Mouse (Mus musculus): ENCODE measurements at regions not wholly inside any gene's neighbourhood (a gene's known extent, or its start where the extent isn't known, plus 50 kb on each side); places are given as distances from the start of the nearest gene placed in this dataset.
"Not testable (repeated sequence)": the region's sequence is repeated elsewhere in the genome, so short reads cannot be mapped to it uniquely, and the experiment has no call there.

DNA sequence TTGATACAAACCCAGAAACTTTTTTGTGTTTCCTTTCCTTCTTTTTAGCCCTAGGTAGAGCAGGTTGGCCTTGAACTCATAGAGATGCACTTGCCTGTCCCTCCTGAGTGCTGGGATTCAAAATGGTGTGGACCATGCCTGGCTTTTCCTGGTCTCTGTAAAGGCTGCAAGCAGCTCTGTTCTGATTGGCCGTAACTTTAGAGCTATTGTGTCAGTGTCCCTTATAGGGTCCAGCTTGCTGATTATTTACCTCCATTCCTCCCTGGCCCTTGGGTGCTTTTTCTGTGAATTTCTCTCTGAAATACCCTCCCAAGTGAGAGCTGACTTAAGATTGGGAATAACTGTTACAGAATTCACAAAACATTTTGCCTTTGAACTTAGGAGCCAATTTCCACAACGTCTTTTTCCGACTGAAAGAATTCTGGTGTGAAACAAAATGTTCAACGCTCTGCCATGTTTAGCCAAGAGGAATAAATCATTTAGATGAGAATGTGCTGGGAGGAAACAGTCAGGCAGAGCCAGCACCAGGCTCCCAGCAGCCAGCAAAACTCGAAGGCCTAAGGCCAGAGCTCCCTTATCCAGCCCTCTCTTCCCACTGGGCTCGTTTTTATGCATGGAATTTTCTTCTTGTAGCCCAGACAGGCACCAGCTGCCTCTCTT lies 180.0 kb upstream of the Pkdcc start:
- in situ Hi-C loops (cut with MboI; ENCODE audit: unreplicated experiment in 2 of 2): loop anchor here in 1 of 2 experiments (25.0 kb wide), 2 partner anchors 702 to 1452 kb away; no protein-coding TSS in a partner anchor

DNA sequence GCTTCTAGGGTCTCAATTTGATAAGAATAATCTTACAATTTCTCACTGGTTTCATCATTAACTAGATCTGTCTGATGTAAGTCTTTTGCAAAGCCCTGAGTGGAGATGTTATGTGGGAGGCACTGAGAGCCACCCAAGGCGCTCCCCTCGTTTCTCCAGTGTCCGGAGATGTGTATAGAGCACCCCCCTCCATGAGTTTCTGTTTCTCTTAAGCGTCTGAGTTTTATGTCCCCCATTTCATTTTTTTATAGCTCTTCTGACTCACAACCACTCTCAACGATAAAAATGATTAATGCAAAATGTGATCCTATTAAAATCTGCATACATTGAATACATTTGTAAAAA lies 179.5 kb upstream of the Pkdcc start:
- in situ Hi-C loops (cut with MboI; ENCODE audit: unreplicated experiment in 2 of 2): loop anchor here in 1 of 2 experiments (25.0 kb wide), 2 partner anchors 702 to 1452 kb away; no protein-coding TSS in a partner anchor

DNA sequence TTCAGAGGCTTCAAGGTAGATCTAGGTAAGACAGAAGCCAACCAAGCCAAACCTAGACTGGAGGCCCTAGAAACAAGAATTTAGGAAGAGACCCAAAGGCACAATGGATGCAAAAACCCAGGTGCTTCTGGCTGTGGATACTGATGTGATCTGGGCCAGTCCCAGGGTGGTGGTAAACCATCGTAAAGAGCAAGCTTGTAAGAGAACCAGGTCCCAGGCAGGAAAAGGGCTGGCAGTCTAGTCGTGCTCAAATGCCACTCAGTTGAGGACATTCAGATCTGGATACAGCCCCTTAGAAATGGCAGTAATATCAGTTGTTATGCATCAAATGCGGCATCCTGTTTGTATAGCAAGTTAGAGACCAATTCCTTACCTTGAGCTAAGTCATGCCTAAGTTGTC lies 175.5 kb upstream of the Pkdcc start:
- in situ Hi-C loops (cut with MboI; ENCODE audit: unreplicated experiment in 2 of 2): loop anchor here in 1 of 2 experiments (25.0 kb wide), 2 partner anchors 698 to 1448 kb away; no protein-coding TSS in a partner anchor

DNA sequence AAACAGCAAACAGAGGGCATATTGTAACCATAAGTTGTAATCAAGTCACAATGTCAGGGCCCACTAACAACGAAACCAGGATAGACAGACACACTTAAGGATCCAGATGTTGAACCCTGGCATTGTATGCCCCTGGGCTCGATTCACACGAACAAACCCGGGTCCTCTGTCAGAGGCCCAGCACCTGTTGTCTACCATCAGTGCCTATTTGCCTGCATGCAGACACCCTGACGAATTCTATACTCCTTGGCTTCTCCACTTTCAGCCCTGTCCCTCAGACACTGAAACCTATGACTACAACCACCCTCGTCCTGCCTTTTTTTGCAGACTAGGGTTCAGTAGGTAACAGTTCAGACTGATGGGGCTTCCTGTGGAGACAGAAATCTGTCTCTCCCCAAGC lies 170.6 kb upstream of the Pkdcc start:
- in situ Hi-C loops (cut with MboI; ENCODE audit: unreplicated experiment in 2 of 2): loop anchor here in 1 of 2 experiments (25.0 kb wide), 2 partner anchors 693 to 1443 kb away; no protein-coding TSS in a partner anchor

DNA sequence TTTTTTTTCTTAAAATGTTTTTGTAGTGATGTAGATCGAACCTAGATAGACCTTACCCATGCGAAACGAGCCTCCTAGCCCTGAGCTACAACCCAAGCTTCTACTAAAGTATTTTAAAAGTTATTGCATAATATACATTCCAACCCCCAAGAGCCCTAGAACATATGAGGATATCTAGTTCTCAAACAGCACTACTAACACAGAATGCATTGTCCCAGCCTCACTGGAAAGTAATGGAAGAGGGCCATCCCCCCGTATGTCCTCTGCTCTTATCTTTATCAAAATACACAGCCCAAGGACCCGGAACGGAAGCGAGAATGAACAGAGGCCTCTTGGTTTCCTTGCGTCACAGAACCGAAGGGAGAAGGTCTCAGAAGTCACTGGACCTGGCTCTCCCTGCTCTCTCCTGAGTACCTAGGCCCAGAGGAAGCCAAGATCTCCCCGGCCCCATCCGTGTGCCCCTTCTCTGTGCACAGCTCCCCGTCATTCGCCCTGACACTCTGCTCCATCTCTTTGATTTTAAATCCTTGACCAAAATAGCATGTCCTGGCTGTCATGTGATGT lies 165.0 kb upstream of the Pkdcc start:
- in situ Hi-C loops (cut with MboI; ENCODE audit: unreplicated experiment in 2 of 2): loop anchor here in 1 of 2 experiments (25.0 kb wide), 2 partner anchors 687 to 1437 kb away; no protein-coding TSS in a partner anchor

DNA sequence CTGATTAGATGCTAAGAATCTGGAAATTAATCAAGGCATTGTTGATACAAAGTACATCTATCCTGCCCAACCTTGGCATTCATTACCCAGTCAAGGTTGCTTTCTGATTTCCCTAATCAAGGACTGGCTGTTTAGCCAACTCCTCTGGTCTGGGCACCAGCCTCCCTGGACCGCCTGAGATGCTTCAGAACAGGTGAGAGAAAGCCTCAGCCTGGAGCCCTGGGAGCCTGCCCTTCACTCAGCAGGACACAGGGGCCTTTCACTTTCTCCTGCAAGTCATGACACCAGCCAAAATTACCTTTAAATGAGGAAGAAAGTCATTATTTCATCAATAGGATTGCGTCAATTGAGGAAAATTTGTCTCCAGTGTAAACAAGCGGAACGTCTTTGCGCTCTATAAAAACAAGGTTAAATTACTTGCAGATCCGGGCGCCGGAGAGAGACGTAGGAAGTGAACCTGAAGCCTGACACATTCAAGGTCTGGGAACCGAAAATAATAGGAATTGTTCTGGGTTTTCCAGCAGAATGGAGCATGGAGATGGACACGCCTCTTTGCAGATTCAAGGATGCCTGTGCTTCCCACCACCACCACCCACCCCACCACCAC lies 164.4 kb upstream of the Pkdcc start:
- in situ Hi-C loops (cut with MboI; ENCODE audit: unreplicated experiment in 2 of 2): no loop called here

DNA sequence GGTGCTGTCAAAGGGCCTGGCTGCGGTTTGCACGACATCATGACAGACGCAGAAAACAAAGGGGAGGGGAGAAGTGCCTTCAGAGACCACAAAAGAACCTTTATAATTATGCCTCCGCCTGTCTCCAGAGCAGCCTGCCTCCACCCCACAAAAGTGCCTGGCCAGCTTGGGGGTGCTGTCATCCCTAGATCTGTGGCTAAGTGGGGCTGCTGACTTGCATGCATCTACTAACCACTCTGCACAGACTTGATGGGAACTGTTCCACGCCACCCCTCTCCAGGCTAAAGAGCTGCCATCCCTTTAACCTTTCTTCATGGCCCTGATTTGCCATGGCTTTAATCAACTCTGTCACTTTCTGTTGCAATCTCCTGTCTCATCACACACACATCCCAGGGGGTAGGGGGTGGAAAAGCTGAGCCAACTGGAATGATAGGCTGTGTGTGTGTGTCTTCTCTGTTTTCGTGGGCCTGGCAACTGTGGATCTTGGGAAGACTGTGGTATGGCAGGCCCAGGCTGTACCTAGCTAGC lies 162.4 kb upstream of the Pkdcc start:
- in situ Hi-C loops (cut with MboI; ENCODE audit: unreplicated experiment in 2 of 2): no loop called here

DNA sequence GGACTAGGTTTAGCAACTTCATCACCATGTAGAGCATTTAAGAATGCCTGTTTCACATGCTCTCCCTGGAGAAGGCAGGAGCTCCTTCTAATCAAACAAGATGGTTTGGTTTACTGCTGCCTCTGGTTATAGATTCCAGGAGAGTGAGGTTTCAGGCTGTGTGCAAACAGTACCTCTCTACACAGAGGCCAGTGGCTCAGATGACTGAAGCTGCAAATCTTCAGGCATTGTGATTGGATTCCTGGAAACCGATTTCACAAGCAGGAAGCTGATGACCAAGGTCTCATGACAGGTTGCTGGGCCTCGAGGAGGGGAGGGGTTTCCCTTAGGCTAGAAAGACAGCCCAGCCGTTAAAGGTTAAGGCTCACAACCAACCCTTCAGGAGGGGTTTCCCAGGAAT lies 157.3 kb upstream of the Pkdcc start:
- in situ Hi-C loops (cut with MboI; ENCODE audit: unreplicated experiment in 2 of 2): no loop called here

DNA sequence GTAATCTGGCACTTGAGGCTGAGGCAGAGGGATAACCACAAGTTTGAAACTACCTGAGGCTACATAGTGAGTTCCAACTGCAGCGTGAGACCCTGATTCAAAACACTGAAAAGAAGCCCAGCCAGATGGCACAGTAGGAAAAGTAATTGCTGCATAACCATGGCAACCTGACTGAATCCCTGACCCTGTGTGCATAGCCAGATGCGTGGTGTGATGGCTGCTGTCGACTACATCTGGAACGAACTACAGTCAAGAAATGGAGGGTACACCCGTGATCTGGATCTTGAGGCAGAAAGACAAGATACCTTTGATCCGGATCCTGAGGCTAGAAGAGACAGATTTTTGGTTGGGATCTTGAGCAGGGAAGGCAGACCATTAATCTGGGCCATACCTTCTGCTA lies 153.2 kb upstream of the Pkdcc start:
- in situ Hi-C loops (cut with MboI; ENCODE audit: unreplicated experiment in 2 of 2): no loop called here

DNA sequence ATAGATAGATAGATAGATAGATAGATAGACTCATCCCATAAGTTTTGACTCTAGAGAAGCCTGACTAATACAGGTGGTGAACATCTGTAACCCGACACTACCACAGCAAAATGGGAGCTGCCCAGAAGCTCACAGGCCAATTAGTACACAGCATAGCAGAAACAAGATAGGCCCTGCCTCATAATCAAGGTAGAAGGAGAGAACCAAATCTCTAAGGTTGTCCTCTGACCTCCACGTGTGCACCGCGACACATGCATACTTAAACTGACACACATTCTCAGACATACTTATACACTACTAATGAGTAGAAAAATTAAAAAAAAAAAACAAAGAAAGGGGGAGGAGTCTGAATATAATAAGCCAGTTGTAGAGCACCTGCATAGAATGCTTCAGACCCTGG lies 151.2 kb upstream of the Pkdcc start:
- in situ Hi-C loops (cut with MboI; ENCODE audit: unreplicated experiment in 2 of 2): no loop called here

DNA sequence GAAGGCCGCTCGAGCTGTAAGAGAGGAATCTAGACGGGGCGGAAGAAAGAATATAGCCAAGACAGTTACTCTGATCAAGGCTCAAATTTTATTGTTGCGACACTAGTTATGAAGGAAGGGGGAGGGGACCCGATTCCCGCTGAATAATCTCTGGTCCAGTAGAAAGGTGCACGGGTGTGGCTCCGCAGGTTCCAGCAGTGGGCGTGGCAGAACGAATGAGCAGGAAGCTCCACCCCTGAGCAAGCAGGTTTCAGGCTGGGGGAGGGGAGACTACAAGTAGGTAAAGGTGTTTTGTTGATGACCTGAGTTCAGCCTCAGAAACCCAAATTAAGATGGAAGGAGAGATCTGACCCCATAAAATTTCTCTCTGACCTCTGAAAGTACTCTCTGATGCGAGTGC lies 150.7 kb upstream of the Pkdcc start:
- in situ Hi-C loops (cut with MboI; ENCODE audit: unreplicated experiment in 2 of 2): not testable (repeated sequence)

DNA sequence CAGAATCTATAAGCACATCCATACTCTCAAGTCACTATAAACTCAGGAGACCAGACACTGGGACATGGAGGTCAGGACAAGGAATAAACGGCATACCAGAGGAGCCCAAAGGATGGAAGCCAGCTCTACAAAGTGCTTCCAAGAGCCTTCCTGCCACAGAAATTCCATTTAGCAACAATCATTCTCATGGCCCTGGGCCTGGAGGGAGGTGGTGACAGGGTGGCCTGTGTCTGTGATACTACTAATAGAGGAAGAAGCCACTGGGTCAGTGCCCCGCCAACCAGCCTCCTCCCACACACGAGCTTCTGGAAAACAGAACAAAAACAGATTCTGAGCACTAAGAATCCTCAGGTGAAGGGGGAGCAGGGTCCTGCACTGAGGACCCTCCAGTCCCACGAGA lies 145.8 kb upstream of the Pkdcc start:
- in situ Hi-C loops (cut with MboI; ENCODE audit: unreplicated experiment in 2 of 2): no loop called here

DNA sequence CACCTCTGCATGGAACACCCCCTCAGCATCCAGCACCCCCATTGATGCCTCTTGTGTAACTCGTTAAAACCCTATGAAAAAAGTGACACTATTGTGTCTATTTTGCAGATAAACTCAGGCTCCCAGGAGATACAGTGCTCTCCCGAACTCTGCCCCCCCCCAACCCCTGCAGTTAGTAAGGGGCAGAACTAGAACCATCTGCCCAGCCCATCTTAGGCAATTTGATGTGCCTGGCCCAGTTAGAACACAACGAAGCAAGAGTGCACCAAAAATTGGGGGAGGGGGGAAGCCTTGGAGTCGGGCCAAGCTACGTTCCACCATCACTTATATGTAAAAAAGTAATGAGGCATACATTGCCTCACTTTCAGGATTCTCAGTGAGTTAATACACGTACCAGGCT lies 143.3 kb upstream of the Pkdcc start:
- in situ Hi-C loops (cut with MboI; ENCODE audit: unreplicated experiment in 2 of 2): no loop called here

DNA sequence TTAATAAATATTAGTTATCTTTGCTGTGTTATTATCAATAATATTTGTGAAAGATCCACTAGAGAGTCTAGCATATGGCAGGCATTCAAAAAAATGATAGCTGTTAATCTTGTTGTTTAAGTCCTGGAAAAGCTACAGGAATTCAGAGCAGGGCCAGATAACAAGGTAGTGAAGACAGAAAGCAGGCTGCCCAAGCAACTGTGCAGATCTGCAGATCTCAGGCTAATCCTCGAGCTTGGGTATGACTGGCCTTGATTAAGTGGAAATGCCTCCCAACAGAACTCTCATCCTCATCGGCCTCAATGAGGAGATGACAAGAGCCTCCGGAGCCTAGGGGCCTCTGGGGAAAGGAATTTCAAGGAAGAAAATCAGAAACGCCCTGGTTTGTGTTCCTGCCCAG lies 142.9 kb upstream of the Pkdcc start:
- in situ Hi-C loops (cut with MboI; ENCODE audit: unreplicated experiment in 2 of 2): no loop called here

DNA sequence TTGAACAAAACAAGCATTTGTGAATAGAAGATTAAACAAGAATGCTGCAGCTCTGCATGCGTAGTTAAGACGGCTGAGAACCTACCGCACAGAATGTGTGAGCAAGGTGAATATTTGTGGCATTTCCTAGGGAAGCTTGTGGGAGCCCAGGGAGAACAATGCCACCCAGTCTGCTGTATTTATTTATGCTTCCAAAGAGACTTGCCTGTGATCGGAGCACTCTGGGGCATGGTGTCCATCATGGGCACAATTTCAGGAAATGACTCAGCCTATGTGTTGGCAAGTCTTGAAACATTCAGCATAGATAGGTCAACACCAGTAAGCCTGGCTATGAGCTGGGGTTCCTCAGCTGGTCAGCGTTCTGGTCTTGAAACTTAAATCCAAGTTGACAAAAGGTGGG lies 140.2 kb upstream of the Pkdcc start:
- in situ Hi-C loops (cut with MboI; ENCODE audit: unreplicated experiment in 2 of 2): no loop called here

DNA sequence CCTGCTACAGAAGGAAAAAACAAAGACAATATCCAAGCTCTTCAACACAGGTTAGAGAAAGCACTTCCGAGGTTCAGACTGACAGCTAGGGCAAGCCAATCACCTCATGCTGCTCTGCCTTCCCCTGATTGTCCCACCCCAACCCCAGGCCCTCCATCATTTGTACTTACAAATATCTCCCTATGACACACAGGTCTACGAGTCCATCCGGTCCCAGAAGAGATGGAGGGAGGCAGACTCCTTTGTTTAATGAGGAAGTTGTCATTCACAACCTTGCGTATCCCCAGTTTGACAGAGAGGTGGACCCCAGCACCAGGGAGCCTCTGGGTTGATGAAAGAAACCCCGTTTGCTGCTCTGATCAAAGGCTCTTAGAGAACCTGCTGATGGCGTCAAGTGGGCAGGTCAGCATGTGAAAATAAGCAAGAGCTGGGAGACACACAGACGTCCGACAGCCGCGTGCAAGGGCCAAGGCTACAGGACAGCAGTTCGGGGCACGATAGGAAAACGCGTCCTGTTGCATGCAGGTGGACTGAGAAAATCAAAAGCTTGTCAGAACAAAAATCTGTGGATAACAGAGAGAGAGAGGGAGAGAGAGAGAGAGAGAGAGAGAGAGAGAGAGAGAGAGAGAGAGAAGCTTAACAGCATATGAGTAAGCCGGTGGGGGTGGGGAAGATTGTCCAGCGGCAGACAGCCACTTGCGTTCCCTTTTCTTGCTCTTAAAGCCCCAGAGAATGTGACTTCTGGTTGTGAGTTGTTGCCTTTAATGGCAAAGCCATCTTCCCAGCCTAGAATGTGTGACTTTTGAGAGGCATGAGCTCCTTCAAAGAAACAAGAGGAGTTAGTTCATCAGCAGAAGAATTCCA lies 137.1 kb upstream of the Pkdcc start:
- in situ Hi-C loops (cut with MboI; ENCODE audit: unreplicated experiment in 2 of 2): no loop called here

DNA sequence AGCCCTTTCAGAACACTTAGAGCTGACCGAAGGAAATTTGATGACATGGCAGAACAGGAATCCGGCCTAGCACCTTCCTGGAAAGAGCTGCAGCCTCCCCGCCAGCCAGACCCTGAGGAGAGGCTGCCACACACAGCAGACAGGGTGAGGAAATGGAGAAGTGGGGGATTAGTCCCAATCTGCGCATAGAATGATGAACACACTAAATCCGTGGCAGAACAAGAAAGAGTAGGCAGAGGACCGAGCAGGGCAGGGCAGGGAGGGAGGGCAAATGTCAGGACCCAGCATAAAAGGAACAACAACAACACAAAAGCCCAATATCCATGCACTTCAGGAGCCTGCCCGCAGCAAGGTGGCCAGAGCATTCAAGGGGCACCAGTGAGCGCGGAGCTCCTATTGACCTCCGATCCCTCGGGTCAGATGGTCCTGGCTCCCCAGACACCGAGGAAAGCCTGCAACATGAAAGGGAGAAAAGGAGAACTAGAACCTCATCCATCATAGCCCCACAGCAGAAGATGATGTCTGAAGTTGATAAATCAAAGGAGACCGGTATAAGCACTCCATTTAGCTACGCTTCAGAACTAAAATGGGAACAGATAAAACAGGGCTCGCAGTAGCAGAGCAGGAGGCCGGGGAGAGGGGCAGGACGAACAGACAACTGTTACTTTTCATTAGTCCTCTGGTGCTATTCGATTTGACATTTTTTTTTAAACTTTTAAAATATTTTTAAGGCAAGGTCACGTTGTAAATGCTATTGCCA lies 136.3 kb upstream of the Pkdcc start:
- in situ Hi-C loops (cut with MboI; ENCODE audit: unreplicated experiment in 2 of 2): no loop called here

DNA sequence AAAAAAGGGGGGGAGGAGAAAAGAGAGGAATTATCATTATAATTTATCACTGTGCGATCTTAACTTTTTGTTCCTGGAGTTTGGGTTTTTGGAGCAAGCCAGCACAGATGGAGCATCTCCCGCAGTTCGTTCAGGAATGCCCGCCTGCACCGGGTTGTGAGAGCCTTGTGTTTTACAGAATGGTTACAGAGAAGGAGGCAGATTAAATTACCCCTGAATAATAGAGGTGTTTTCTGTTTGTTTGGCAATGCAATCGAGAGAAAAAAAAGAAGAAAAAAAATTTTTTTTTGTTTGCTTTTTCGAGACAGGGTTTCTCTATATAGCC lies 135.8 kb upstream of the Pkdcc start:
- in situ Hi-C loops (cut with MboI; ENCODE audit: unreplicated experiment in 2 of 2): no loop called here

DNA sequence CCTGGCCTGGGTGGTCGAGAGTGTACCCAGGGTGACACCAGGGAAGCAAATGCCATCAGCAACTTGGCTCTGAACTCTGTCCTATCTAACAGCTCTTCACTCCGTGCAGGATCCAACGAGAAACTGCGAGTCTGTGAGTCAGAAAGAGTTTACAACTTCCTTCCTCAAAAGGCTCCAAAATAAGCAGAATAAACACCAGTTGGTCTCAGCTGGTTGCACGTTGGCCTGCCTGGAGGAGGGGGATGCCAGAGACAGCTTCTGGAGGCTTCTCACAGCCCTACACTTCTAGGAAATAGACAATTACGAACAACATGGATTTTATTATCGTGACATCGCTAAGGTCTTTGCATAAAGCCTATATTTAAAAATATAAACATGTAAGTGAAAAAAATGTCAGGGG lies 133.4 kb upstream of the Pkdcc start:
- in situ Hi-C loops (cut with MboI; ENCODE audit: unreplicated experiment in 2 of 2): no loop called here

DNA sequence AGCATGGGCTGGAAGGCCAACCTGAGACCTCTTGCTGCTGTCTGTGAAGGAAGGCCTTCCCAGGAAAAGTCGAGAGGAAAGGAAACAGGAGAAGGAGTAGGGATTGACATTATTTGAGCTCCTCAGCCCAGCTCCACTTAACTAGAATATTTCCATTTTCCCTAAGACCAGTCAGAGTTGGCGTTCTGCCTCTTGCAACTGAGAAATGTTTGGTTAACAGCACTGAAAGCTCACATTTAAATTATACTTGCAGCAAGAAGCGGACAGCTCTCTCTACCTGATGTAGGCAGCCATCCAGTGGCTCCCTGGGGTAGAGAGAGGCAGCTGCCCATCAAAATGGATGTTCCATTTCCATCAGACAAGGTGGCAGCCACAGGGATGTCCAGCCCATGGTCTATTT lies 131.6 kb upstream of the Pkdcc start:
- in situ Hi-C loops (cut with MboI; ENCODE audit: unreplicated experiment in 2 of 2): no loop called here

Data from v-Abl transformed pro-B cells (cell line).